Mouse (Mus musculus): ENCODE measurements around the gene Heg1.
A peak's percentile ranks its signal among the peaks of the same experiment; 100 is the strongest.

GRCm38 (mm10) chr16:33736746-33737145, 52.6 kb downstream of the Heg1 start:
- TF ChIP-seq CTCF (IDR thresholded peaks at IDR 0.05; ENCODE audit: low read depth) (peak; percentile 20; the same call in 1 of the 2 replicates), EP300 (optimal IDR thresholded peaks at IDR 0.05) (no peak)

Data from stomach, postnatal 0 days (tissue).